Mouse (Mus musculus): ENCODE measurements at regions not wholly inside any gene's neighbourhood (a gene's known extent, or its start where the extent isn't known, plus 50 kb on each side); places are given as distances from the start of the nearest gene placed in this dataset.

- intact Hi-C loops (cut with DNase I; ENCODE audit: low total_unique reads): no loop called here
- no peak for DNase-seq
Measured at GRCm38 (mm10) chr4:98282275-98282674, 100.8 kb downstream of the Tm2d1 start.

GRCm38 (mm10) chr4:98258336-98258735 is 124.8 kb downstream of the Tm2d1 start:
- intact Hi-C loops (cut with DNase I; ENCODE audit: low total_unique reads): no loop called here
- DNase-seq: no peak

- intact Hi-C loops (cut with DNase I; ENCODE audit: low total_unique reads): no loop called here
- peak; percentile 25 for DNase-seq
Measured at GRCm38 (mm10) chr4:98257711-98258110, 125.4 kb downstream of the Tm2d1 start.

DNA sequence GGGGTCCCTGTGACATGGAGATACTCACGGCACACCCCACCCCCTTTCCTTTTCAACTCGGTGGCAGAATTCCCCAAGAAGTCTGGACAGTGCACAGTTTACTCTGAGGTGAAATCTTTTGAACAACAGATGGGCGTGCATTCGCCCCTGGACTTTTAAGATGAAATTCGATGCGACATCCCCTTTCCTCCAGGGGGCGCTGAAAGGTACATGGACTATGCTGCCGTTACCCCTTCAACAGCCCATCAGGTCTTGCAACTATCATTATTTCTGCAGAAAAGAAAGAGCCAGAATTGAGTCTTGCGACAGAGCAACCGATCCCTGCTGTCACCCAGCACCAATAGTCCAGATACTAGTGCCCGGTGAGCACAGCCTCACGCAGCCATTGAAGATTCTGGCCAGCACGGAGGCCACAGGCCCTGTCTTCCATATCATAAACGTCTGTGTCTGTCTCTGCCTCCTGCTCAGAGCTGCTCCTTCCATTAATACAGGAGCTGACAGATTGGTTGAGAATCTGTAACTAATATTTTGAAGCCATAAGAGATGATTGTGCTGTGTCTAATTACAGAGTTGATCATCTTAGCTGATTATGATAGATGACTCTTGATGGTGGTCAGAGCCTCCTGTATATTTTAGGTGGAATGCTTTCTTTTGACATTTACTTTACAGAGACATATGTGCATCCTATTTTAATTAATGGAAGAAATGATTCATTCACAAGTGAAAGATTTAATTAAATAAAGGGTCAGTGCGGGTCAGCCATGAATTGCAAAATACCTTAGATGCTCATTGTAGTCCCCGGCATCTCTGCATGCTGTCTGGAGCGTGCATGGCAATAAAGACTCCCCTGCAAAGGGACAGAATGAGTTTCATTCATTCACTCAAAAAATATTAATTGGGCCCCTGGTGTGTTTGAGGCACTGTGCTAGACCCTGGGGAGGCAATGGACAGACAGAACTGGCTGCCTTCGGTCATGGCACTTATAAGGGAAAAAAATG is 128.0 kb downstream of the Tm2d1 start:
- intact Hi-C loops (cut with DNase I; ENCODE audit: low total_unique reads): no loop called here
- no peak for DNase-seq

DNA sequence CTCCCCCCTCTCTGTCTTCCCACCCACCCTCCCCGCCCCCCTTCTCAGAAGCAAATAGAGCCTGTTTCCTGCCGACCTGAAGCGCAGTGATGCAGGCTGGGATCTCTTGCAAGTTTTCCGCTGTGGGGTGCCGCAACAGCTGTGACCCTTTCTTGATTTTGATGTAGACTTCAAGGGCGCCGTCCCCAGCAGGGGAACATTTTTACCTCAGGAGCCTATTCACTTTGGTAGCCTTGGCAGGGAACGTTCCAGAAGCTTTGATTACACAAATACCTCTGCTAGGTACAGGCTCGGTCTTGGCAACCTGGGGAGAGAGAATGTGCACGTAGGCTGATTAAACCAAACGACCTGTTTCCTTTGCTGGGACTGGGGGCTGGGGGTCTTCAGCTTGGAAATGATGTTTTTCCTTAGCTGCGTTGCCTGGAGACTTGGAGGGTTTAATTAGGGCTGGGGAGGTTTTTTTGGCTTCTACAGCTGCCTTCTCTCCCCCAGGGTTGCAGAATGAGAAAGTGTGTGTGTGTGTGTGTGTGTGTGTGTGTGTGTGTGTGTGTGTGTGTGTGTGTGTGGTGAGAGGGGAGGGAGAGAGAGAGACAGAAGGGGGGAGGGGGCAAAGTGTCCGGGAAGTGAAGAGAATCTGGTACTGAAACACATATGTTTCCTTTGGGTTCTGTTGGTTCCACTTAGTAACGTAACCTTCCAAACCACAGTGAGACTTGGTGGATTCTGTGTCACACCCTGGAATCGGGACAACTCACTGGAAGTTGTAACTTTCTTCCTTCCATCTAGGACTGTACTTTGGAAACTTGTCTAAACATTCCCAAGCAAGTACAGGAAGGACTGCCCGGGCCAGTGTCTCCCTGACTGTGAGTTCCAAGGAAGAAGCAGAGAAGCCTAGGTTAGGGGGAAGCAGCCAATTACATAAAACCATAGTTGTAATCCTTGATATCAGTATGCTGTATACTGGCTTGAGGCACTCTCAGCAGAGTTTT is 138.9 kb downstream of the Tm2d1 start:
- intact Hi-C loops (cut with DNase I; ENCODE audit: low total_unique reads): no loop called here
- peak; percentile 19 for DNase-seq

DNA sequence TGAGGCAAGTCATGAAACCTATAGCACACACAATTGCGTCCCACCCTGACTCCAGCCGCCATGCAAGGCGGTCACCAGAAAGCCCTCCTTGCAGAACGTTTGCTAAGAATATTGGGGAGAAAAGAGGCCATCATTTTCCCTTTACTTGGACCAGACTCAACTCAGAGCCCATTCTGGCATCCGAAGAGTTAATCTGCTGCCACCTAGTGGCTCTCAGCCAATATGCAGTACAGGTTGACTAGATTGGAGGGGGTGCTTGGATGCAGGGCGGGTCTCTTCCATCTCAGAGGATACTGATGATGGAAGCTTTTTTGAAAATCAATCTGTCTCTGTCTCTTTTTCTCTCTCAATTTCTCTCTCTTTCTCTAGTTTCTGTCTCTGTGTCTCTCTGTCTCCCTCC is 139.6 kb downstream of the Tm2d1 start:
- intact Hi-C loops (cut with DNase I; ENCODE audit: low total_unique reads): no loop called here
- no peak for DNase-seq

GRCm38 (mm10) chr4:98241921-98242320 is 141.2 kb downstream of the Tm2d1 start:
- intact Hi-C loops (cut with DNase I; ENCODE audit: low total_unique reads): no loop called here
- DNase-seq: no peak

- no peak for DNase-seq
- intact Hi-C loops (cut with DNase I; ENCODE audit: low total_unique reads): no loop called here
Measured at GRCm38 (mm10) chr4:98240289-98240688, 142.8 kb downstream of the Tm2d1 start.

DNA sequence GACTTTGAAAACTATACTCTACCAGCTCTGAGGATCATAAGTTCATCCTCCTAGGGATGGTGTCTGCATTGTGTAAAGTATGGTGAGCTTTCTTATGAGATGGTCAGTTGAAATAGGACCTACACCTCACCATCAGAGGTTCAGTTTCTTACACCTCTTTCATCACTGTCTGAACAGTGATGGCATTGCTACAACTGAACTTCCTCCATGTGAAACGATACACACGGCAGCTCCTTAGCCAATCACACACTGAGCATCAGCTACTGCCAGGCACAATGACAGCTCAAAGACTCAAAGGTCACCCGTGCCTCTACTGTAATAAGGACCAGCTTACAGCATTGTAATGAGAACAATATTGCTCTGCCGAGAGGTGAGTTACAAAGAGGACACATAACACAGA is 145.0 kb downstream of the Tm2d1 start:
- no peak for DNase-seq
- intact Hi-C loops (cut with DNase I; ENCODE audit: low total_unique reads): no loop called here

- no peak for DNase-seq
- intact Hi-C loops (cut with DNase I; ENCODE audit: low total_unique reads): no loop called here
Measured at GRCm38 (mm10) chr4:98237475-98237874, 145.6 kb downstream of the Tm2d1 start.

DNA sequence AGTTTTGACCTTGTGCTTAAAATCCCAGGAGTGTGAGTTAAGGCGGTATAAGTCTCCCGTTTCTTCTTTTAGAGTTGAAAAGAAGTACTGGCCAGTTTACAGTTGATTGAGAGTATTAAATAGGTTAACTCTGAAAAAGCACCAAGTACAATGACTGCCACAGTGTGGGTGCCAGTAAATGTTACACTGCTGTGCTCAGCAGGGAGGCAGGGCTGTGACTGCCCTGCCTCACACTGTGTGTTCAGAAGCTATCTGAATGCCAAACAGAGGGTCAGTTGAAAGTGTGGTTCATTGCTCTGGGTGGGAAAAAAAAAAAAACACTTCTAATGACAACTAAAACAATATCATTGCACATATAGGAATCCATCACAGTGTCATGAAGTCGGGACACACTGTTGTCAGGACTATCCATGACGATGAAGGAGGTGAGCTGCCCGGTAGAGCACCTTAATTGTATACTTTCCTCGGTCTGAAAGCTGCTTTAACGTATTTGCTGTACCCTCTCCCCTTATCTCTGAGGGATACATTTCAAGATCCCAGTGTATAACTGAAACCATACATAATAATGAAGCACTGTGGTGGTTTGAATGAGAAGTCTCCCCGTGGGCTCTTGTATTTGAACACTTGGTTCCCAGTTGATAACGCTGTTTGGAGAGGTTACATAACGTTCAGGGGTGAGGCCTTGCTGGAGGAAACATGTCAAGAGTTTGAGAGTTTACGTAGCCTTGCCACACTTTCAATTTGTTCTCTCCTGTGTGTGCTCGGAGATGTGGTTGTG is 146.9 kb downstream of the Tm2d1 start:
- intact Hi-C loops (cut with DNase I; ENCODE audit: low total_unique reads): no loop called here
- no peak for DNase-seq

DNA sequence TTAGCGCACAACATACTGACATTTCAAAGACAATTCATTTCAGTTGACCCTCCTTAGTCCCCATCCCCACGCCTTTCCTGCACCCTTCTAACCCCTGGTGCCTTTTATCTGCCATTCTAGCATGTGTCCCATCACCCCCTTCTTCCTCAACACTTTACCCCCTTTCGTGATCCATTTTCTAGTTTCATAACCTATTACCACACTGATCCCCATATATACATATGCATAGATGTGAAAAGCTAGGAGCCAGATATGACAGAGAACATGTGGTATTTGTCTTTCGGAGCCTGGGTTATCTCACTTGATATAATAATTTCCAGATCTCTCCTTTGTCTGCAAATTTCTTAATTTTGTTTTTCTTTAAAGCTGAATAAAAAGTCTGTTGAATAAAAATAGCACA is 154.9 kb downstream of the Tm2d1 start:
- intact Hi-C loops (cut with DNase I; ENCODE audit: low total_unique reads): no loop called here
- no peak for DNase-seq

GRCm38 (mm10) chr4:98224366-98224765 is 158.7 kb downstream of the Tm2d1 start:
- no peak for DNase-seq

GRCm38 (mm10) chr4:98223429-98223828 is 159.7 kb downstream of the Tm2d1 start:
- intact Hi-C loops (cut with DNase I; ENCODE audit: low total_unique reads): no loop called here
- DNase-seq: no peak

More at GRCm38 (mm10) chr4:98224366-98224765, 158.7 kb downstream of the Tm2d1 start:
- intact Hi-C loops (cut with DNase I; ENCODE audit: low total_unique reads): no loop called here

GRCm38 (mm10) chr4:98221566-98221965 is 161.5 kb downstream of the Tm2d1 start:
- DNase-seq: no peak
- intact Hi-C loops (cut with DNase I; ENCODE audit: low total_unique reads): no loop called here

- DNase-seq: no peak
- intact Hi-C loops (cut with DNase I; ENCODE audit: low total_unique reads): no loop called here
Measured at GRCm38 (mm10) chr4:98215218-98215617, 167.9 kb downstream of the Tm2d1 start.

GRCm38 (mm10) chr4:98207446-98207845 is 175.7 kb downstream of the Tm2d1 start:
- intact Hi-C loops (cut with DNase I; ENCODE audit: low total_unique reads): no loop called here
- DNase-seq: no peak

- no peak for DNase-seq
- intact Hi-C loops (cut with DNase I; ENCODE audit: low total_unique reads): no loop called here
Measured at GRCm38 (mm10) chr4:98206245-98206970, 176.7 kb downstream of the Tm2d1 start.

- intact Hi-C loops (cut with DNase I; ENCODE audit: low total_unique reads): no loop called here
- DNase-seq: no peak
Measured at GRCm38 (mm10) chr4:98203129-98203528, 180.0 kb downstream of the Tm2d1 start.

All from gastrocnemius, postnatal 14 days (tissue).